Mouse (Mus musculus): ENCODE data around the gene Nxph3. TPM values are rescaled to one million over a fixed set of nuclear protein-coding genes. Genes with fewer than 3 reads are reported as not detected.
A peak's percentile ranks its signal among the peaks of the same experiment; 100 is the strongest.

Gene Nxph3
- total RNA-seq (2021) = 10 to 100 TPM; 40.2 to 44.0 TPM

- intact Hi-C loops (cut with DNase I) = no loop called here
- DNase-seq = peak; percentile 68
Observed at GRCm38 (mm10) chr11:95514298-95514861, at the start of gene Nxph3. Nxph3 (minus strand) TSS chr11:95514570.

GRCm38 (mm10) chr11:95563849-95564248, 49.5 kb upstream of the Nxph3 start:
- intact Hi-C loops (cut with DNase I) = no loop called here
- DNase-seq = no peak

DNA sequence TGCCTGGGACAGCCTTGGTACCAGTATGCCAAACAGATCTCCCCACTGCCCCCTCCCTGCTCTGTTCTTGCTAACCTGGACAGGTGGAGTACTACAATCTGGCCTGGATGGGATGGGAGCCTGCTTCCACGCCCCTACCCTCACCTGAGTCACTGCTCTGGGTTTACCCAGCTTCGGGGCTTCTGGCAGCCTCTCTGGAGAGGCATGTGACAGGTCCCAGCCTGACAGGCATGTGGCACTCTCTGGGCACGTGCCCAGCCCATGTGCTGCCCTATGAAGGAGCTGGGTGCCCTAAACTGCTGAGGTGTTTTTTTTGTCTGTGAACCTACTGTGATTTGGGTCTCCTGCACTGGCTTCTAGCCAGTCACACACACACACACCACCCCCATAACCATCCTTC, 46.4 kb upstream of the Nxph3 start:
- intact Hi-C loops (cut with DNase I) = no loop called here
- DNase-seq = peak; percentile 70

DNA sequence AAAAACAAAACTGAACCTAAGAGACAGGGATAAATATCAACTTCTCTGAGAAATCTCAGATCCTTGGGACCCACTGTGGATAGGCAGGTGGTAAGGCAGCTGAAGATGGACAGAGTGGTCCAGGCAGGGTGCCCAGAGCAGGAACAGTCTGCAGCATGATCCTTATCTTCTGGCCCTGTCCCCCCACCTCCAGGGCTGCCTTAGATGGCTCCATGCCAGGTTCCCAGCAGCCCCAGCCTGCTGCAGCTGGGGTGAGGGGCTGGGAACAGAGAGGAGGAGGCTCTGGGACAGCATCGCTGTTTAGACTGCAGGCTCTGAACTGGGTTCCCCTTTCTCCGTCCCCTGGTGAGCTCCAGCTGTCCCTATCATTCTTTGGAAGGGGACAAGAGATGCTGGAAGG, 45.4 kb upstream of the Nxph3 start:
- intact Hi-C loops (cut with DNase I) = no loop called here

GRCm38 (mm10) chr11:95557719-95558118, 43.3 kb upstream of the Nxph3 start:
- intact Hi-C loops (cut with DNase I) = no loop called here
- DNase-seq = peak; percentile 81

More for the DNA sequence above, 45.4 kb upstream of the Nxph3 start:
- peak; percentile 90 for DNase-seq

DNA sequence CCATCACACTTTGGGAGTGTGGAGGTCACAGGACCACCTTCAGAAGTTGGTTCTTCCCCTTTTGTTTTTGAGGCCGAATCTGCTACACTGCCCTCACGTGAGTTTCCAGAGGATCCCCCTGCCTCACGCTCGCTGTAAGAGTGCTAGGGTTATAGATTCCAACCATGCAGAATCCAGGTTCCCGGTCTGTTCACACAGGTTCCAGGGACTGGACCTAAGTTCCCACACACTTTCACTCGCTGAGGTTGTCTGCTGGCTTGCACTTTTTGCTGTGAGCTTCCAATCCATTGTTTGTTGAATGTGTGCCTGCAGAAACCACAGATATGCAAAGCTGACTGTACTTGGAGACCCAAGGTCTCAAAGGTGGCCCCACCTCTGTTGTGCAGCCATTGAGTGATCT, 42.7 kb upstream of the Nxph3 start:
- intact Hi-C loops (cut with DNase I) = no loop called here
- DNase-seq = no peak

GRCm38 (mm10) chr11:95555279-95555678, 40.9 kb upstream of the Nxph3 start:
- no peak for DNase-seq
- intact Hi-C loops (cut with DNase I) = no loop called here

DNA sequence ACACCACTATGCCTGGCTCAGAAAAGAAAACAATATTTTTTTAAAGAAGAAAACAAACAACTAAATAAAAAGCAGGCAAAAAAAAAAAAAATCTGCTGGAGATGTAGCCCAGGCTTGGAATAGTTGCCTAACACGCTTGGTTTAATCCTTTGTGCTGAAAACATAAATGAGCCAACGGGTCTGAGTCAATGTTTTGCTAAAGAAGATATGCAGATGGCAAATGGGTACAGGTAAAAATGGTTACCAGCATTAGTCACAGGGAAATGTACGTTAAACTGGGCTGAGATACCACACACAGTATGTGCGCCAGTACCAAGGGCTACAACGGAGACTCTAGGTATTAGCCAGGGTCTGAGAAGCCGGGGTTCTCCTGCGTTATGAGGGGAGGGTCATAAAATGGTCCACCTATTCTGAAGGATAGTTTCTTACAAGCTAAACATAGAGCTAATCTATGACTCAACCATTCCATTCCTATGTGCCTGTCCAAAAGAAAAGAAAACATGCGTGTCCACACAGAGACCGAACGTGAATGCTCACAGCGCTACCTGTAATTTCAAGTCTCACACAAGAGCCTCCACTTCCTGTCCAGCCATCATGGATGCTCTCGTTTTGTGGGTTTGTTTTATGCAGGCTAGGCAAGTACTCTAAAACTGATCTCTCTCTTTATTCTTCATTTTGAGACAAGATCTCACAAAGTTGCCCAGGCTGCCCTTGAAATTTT, 36.1 kb upstream of the Nxph3 start:
- intact Hi-C loops (cut with DNase I) = no loop called here
- no peak for DNase-seq

DNA sequence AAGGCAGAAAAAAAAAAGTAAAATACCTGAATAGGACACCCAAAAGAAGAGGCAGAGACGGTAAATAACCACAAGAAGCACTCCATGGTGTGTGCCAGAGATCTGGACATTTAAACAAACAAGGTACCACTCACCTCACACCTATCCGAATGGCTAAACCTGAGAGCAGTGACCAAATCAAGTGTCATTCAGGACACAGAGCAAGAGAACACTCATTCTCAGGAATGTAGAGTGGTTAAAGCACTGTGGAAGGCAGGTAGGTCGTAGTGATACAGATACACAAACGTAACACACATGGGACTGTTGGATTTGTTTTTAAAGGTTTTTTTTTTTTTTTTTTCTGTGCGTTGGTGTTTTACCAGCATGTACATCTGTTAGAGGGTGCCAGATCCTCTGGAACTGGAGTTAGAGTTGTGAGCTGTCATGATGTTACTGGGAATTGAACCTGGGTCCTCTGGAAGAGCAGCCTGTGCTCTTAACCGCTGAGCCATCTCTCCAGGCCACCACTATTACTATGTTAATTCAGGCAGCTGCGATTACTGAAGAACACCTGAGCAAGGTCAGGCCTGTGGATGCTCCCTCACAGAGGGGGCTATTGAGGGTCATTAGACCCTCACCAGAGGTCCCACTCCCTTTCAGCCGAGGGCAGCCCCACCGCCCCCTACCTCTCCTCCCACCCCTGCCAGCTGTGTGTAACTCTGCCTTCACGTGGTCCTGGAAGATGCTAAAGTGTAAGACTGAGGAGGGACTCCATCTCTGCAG, 31.8 kb upstream of the Nxph3 start:
- no peak for DNase-seq
- intact Hi-C loops (cut with DNase I) = no loop called here

DNA sequence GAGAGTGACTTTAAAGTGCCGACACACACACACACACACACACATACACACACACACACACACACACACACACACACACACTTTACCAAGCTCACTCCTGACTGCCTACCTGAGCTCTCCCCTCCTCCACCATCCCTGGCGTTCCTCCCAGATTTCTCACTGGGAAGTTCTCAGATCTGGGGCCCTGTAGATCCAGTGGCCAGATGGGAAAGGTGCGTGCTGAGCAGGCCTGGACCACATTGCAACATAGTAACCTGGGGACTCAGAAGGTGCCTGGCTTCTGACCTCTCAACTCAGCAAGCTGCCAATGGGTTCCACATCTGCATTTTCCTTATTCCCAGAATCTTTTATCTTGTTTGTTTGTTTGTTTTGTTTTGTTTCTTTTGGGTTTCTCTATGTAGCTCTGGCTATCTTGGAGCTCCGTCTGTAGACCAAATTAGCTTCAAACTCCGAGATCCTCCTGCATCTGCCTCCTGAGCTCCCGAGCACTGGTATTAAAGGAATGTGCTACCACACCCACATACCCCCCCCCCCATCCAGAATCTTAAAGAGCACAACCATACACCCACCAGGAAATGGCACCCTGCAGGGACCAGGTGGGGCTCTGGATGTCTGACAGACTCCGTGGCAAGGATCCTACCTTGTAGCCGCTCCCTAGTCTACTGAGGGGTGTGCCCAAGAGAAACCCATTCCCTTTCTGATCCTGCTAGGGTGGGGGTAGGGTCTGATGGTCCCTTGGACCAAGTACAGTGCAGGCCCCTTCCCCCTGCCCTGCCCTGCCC, 30.4 kb upstream of the Nxph3 start:
- DNase-seq = no peak
- intact Hi-C loops (cut with DNase I) = no loop called here

- intact Hi-C loops (cut with DNase I) = no loop called here
- no peak for DNase-seq
Observed at GRCm38 (mm10) chr11:95540637-95541385, 26.4 kb upstream of the Nxph3 start.

DNA sequence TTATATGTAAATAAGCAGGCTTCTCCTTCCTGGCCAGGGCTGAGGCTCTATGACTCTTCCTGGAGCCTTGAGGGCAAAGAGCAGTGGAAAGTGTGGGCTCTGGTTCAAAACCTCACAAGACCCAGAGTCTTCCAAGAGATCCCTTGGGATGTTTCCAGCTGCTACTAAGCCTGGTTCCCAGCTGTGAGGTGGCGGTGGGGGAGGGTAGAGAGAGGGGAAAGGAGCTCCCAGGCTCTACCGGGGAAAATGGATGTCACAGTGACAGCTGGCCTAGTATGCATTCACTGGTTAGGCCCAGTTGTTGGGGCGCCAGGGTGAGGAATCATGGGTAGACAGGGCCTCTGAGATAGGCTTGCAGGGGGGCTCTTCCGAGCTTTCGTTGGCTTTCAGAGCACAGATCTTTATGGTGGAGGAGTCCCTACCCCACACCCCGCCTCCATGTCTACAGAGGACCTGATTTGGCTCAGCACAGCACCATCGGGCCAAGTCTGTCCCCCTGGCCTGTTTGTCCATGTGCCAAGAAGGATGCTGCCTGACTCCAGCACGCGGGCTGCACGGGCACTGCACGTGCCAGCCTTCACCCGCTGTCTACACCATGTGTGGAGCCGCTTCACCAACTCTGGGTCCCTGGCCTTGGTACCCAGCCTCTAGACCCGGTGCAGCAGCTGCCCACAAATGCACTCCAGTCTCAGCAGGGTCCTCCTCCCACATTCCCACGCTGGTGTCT, 24.2 kb upstream of the Nxph3 start:
- intact Hi-C loops (cut with DNase I) = no loop called here
- DNase-seq = peak; percentile 88

DNA sequence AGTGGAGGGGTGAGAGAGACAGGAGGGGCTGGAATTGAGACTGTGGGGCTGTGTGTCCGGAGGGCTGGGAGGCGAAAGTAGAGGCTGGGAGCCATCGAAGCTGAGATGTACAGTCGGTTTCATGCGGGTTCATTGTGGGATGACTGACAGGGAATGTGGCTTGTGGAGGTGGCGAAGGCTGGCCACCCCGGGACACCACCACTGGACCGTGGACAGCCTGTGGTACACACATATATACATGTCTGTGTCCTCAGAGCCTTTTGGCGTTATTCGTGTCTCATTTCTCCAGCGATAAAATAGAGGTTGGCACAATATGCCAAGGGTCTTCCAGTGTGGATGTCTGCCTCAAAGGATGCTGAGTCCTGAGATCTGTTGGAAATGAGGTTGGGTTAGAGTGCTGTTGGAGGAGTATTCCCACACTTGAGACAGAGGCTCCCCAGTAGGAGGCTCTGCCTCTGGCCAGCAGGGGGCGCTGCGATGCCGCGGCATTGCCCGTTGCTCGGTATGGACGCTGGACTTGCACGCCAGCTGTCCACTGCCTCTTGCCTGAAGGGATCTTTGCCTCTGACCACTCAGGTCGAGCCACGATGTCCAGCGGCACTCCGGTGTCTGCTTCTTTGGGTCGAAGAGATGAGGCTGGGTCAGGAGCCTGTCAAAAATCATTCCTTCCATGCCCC, 19.3 kb upstream of the Nxph3 start:
- DNase-seq = peak; percentile 95
- intact Hi-C loops (cut with DNase I) = loop anchor here (2.0 to 5.0 kb wide), 2 partner anchors 54 to 115 kb away; partner anchors contain the start of gene Ngfr

DNA sequence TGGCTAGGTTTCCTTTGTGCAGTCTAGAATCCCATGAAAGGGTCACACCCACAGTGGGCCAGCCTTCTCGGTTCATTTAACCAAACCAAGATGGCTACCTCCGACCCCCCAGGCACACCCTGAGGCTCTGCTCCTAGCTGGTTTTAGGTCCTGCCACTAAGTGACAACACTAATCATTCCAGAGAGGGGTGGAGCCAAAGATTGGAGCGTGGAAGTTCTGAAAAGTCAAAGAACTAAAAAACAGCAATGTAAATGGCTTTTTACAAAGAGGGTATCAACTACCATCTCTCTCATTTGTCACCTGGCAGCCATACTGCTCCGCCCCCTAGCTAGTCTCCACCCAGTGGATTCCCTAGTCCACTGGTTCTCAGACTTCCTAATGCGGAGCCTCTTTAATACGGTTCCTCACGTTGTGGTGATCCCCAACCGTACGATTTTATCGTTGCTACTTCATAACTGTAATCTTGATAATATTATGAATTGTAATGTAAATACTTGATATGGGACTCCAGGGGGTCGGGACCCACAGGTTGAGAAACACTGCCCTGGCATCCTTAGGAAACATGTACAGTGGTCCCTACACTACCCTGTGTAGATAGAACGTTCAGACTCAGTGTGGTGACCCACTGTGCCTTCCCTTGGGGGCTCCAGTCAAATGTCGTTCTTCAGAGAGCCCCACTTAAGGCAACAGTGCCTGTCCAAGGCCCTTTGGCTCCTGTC, 18.1 kb upstream of the Nxph3 start:
- intact Hi-C loops (cut with DNase I) = loop anchor here (5.0 kb wide), 1 partner anchor 55 kb away; the partner anchor contains the start of gene Ngfr
- DNase-seq = no peak

DNA sequence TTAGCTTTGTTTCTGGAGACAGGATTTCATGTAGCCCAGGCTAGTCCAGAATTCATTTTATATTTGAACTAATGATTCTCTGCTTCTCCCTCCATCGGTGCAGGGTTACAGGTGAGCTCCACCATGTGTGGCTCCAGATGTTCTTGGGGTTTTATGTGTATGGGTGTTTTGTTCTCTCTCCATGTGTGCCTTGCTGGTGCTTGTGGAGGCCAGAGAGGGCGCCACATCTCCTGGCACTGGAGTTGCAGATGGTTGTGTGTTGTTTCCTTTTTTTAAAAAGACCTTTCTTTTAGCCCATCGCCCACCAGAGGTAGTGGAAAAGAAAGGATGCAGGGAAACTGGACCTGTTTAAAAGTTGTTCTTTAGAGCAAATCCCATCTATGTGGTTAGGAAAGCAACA, 13.9 kb upstream of the Nxph3 start:
- intact Hi-C loops (cut with DNase I) = loop anchor here (10.0 kb wide), 2 partner anchors 223 to 413 kb away; no protein-coding TSS in a partner anchor
- no peak for DNase-seq

GRCm38 (mm10) chr11:95527307-95527706, 12.9 kb upstream of the Nxph3 start:
- intact Hi-C loops (cut with DNase I) = loop anchor here (10.0 kb wide), 2 partner anchors 223 to 413 kb away; no protein-coding TSS in a partner anchor
- DNase-seq = no peak

DNA sequence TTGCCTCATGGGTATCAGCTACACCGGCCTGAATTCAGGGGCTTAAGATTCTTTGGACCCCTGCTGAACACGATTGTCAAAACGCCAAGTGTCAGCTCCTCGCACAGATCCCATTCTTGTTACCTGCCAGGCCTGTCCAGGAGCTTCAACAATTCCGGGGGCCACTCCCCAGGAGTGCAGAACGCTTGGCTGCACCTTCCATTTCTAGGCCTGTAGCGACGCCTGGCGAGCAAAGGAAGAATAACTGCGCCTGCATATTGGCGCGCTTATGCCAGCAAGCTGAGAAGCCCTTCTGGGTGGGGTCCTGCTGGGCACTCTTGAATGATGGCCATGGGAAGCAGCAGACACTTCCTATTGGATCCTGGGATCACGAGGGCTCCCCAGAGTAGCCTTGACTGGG, 7.2 kb upstream of the Nxph3 start:
- peak; percentile 89 for DNase-seq
- intact Hi-C loops (cut with DNase I) = loop anchor here (2.0 to 10.0 kb wide), 3 partner anchors 123 to 407 kb away; no protein-coding TSS in a partner anchor

Measured in left cerebral cortex, postnatal 4 days (tissue).